Mouse (Mus musculus) embryonic facial prominence, embryonic 11.5 days (tissue): Measurements from ENCODE around the gene Npw. TPM values are rescaled to one million over a fixed set of nuclear protein-coding genes. Genes with fewer than 3 reads are reported as not detected.

Experiments used
- ATAC-seq: fragments of 200-750 bp; cut with Nextera tagmentation; replicated peaks from 2 replicates; pipeline ENCODE4 v1.8.0; 2017; ENCODE audit warnings: low read depth; ENCODE audit not compliant: insufficient number of reproducible peaks, low FRiP score, low TSS enrichment
- DNase-seq: peaks from one replicate; pipeline ENCODE4 v3.0.0-alpha.2; 2015; ENCODE audit warnings: low spot score
- H3K27ac ChIP-seq: fragments of 300-500 bp; sonication (generic); replicated peaks from 2 replicates; pipeline ENCODE4 v1.5.1; 2014; ENCODE audit warnings: mild to moderate bottlenecking, low read depth, low read length, control low read depth
- H3K27me3 ChIP-seq: fragments of 300-500 bp; sonication (generic); 2 replicates; pipeline ENCODE4 v1.6.1; 2014; ENCODE audit warnings: mild to moderate bottlenecking, low read length, moderate library complexity, mixed read lengths; ENCODE audit not compliant: control insufficient read depth, insufficient read depth
- H3K36me3 ChIP-seq: fragments of 300-500 bp; sonication (generic); replicated peaks from 2 replicates; pipeline ENCODE4 v1.6.1; 2014; ENCODE audit warnings: low read depth, mild to moderate bottlenecking, low read length, moderate library complexity, mixed read lengths; ENCODE audit not compliant: control insufficient read depth, insufficient read depth
- H3K4me1 ChIP-seq: fragments of 300-500 bp; sonication (generic); 2 replicates; pipeline ENCODE4 v1.6.1; 2014; ENCODE audit warnings: low read length, mixed read lengths; ENCODE audit not compliant: control insufficient read depth, insufficient read depth
- H3K4me2 ChIP-seq: fragments of 300-500 bp; sonication (generic); 2 replicates; pipeline ENCODE4 v1.6.1; 2014; ENCODE audit warnings: low read depth, mild to moderate bottlenecking, control low read depth, low read length, moderate library complexity
- H3K4me3 ChIP-seq: fragments of 300-500 bp; sonication (generic); 2 replicates; pipeline ENCODE4 v1.5.1; 2014; ENCODE audit warnings: low read depth, low read length, control low read depth
- H3K9ac ChIP-seq: fragments of 300-500 bp; sonication (generic); replicated peaks from 2 replicates; pipeline ENCODE4 v1.6.1; 2014; ENCODE audit warnings: mild to moderate bottlenecking, control low read depth, low read length
- H3K9me3 ChIP-seq: fragments of 300-500 bp; sonication (generic); replicated peaks from 2 replicates; pipeline ENCODE4 v1.6.1; 2016; ENCODE audit warnings: mild to moderate bottlenecking, low read length, inconsistent platforms, mixed read lengths; ENCODE audit not compliant: control insufficient read depth
- WGBS: fragments of 180-500 bp; shearing (Covaris S2); extraction: QIAGEN DNeasy Blood & Tissue Kit; methylation state at CpG from one replicate; pipeline ENCODE4 v1.1.7; 2014; 5-methylcytosine and 5-hydroxymethylcytosine counted together
- polyA plus RNA-seq: library from polyadenylated mRNA; unstranded; fragments of >200 nt; fragmentation: Nextera tagmentation; extraction: Ambion mirVana; gene quantifications from 2 replicates; pipeline ENCODE4 v1.2.1, GENCODE M21; 2014

Gene Npw
- polyA plus RNA-seq, 1 experiment from 2014 or later = 0.48 TPM

DNA sequence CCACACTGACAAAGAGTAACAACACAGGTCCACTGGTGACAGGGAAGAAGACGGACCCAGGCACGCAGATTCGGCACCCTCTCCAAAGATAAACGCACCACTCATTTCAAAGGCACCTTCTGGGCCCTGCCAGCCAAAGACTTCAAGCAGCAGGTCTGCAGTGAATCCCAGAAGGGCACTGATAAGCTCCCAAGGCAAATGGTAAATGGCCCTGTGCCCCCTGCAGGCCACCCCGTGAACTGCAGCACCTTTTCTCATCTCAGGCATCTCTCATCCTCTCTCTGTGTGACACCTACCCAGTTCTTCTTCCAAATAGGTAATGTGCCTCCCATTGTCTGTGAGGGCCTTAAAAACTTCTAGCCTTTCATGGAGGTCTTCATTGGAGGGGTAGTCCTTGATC lies 29.6 kb downstream of the Npw start:
- no peak overlapping the region for H3K27ac ChIP-seq
- no peaks in the 10 kb centered on the region for H3K9me3 ChIP-seq
- no peak overlapping the region for H3K9ac ChIP-seq
- no peak overlapping the region for H3K4me2 ChIP-seq
- WGBS = 51% methylated on average over 5 of the region's 5 CpGs
- no peak overlapping the region for H3K4me3 ChIP-seq
- H3K27me3 ChIP-seq = no peaks in the 10 kb centered on the region
- DNase-seq = peak; percentile 78
- ATAC-seq = no peak
- peaks cover 13% of the 10 kb centered on the region for H3K36me3 ChIP-seq
- peaks cover 6% of the 10 kb centered on the region; the same call in 1 of the 2 replicates for H3K4me1 ChIP-seq

DNA sequence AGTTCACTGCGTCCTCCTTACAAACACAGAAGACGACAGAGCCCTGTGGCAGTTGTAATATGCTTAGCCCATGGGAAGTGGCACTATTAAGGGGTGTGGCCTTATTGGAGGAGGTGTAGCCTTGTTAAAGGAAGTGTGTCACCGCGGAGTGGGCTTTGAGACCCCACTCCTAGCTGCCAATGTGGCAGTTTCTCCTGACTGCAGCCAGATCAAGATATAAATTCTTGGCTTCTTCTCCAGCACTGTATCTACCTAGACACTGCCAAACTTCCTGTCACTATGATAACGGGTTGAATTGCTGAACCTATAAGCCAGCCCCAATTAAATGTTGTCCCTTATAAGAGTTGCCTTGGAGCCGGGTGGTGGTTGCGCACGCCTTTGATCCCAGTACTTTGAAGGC lies 32.8 kb downstream of the Npw start:
- ATAC-seq = no peak
- DNase-seq = no peak
- H3K4me2 ChIP-seq = no peak overlapping the region
- no peak overlapping the region for H3K4me3 ChIP-seq
- WGBS = 97% methylated on average over 8 of the region's 8 CpGs
- H3K36me3 ChIP-seq = peaks cover 19% of the 10 kb centered on the region
- no peaks in the 10 kb centered on the region for H3K4me1 ChIP-seq
- no peaks in the 10 kb centered on the region for H3K9me3 ChIP-seq
- no peak overlapping the region for H3K27ac ChIP-seq
- H3K27me3 ChIP-seq = no peaks in the 10 kb centered on the region
- no peak overlapping the region for H3K9ac ChIP-seq

DNA sequence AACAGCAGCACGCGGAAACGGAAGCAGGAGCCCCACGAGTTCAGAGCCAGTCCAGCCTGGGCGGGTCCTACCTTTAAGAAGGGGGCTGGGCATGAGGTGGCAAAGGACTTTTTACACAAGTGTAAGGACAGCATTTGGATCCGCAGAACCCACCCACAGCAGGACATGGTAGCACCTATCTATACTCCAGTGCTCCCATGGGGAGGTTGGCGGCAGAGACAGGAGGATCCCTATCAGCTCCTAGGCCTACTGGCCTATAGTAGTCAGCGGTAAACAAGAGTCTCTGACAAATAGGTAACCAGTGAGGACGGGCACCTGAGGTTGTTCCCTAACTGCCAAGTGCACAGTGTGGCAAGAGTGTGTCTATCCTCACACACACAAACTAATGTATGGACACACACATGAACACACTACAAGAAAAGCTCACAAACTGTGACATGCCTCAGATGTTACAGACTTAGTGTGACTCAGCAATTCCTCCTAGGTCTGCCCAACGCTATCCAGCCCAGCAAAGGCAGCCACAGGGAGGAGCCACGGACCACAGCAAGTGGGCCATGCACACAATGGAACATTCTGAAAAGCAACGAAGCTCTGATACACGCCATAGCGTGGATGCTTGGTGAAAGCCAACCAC lies 40.6 kb downstream of the Npw start:
- no peaks in the 10 kb centered on the region for H3K9me3 ChIP-seq
- WGBS = 84% methylated on average over 14 of the region's 14 CpGs
- ATAC-seq (no peak), DNase-seq (no peak)
- no peak overlapping the region for H3K9ac ChIP-seq
- no peak overlapping the region for H3K4me3 ChIP-seq
- H3K27ac ChIP-seq = no peak overlapping the region
- H3K27me3 ChIP-seq = no peaks in the 10 kb centered on the region
- H3K4me2 ChIP-seq = no peak overlapping the region
- peaks cover 17% of the 10 kb centered on the region for H3K36me3 ChIP-seq
- H3K4me1 ChIP-seq = no peaks in the 10 kb centered on the region

DNA sequence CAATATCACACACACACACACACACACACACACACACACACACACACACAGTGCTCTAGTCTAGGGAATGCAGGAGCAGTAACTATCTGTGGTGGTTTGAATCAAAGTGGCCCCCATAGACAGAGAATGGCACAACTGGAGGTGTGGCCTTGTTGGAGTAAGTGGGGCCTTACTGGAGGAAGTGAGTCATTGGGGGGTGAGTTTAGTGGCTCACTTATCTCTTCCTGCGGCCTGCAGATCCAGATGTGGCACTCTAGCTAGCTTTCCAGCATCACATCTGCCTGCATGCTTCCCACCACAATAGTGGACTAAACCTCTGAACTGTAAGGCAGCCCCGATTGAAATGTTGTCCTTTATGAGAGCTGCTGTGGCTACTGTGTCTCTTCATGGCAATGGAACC lies 47.5 kb downstream of the Npw start:
- no peaks in the 10 kb centered on the region for H3K4me1 ChIP-seq
- H3K27ac ChIP-seq = no peak overlapping the region
- H3K27me3 ChIP-seq = no peaks in the 10 kb centered on the region
- peaks cover 13% of the 10 kb centered on the region for H3K36me3 ChIP-seq
- ATAC-seq = no peak
- 93% methylated on average over 2 of the region's 2 CpGs for WGBS
- no peak overlapping the region for H3K4me2 ChIP-seq
- no peak for DNase-seq
- no peaks in the 10 kb centered on the region for H3K9me3 ChIP-seq
- no peak overlapping the region for H3K4me3 ChIP-seq
- no peak overlapping the region for H3K9ac ChIP-seq

DNA sequence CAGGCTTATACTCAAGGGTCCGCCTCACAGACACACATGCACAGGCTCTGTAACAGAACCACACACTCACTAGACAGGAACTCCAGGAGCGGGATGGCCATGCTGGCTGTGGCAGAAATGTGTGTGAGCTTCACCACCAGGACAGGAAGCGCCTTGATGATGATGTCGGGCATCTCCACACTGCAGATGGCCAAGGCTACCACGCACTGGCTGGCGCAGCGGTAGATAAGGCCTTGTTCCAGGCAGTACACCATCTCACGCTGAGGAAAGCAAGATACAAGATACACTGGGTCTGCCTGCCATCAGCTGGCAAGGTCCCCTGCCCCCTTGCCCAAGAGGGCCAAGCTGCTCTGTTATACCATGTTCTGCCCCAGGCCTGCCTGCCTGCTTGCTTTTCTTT lies 49.4 kb downstream of the Npw start:
- ATAC-seq (no peak), DNase-seq (no peak)
- Histone ChIP-seq H3K9ac (no peak overlapping the region), H3K4me1 (no peaks in the 10 kb centered on the region), H3K36me3 (peaks cover 8% of the 10 kb centered on the region), H3K27me3 (no peaks in the 10 kb centered on the region), H3K4me2 (no peak overlapping the region), H3K27ac (no peak overlapping the region), H3K4me3 (no peak overlapping the region), H3K9me3 (no peaks in the 10 kb centered on the region)
- 94% methylated on average over 8 of the region's 8 CpGs for WGBS

DNA sequence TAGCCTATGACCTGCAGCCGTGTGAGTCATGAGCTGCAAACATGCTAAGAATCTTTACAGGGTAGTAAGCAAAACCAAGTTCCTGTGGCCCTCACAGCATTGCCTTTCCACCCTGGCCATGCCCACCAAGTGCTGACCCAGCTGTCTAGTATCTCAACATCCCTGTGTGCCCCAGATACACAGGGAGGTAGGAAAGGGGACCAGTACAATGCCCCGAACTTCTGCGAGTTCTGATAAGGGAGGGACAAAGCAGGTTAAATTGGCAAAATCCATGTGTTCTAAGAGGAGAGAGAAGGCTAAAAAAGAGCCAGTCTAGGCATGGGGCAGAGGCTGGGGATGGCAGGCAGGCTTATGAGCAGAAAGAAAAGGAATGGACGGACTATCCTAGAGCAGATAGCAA lies 49.9 kb downstream of the Npw start:
- H3K36me3 ChIP-seq = peaks cover 6% of the 10 kb centered on the region
- H3K9me3 ChIP-seq = no peaks in the 10 kb centered on the region
- H3K27ac ChIP-seq = no peak overlapping the region
- no peaks in the 10 kb centered on the region for H3K27me3 ChIP-seq
- no peak overlapping the region for H3K9ac ChIP-seq
- WGBS = 84% methylated on average over 4 of the region's 4 CpGs
- H3K4me1 ChIP-seq = no peaks in the 10 kb centered on the region
- no peak overlapping the region for H3K4me2 ChIP-seq
- ATAC-seq (no peak), DNase-seq (no peak)
- H3K4me3 ChIP-seq = no peak overlapping the region

Other genes with a start within 250 kb of the Npw start
- 349 and 363 TPM in 2 replicates for gene Rnps1, start 243.9 kb downstream of the Npw start, polyA plus RNA-seq
- 74.6 and 77.2 TPM in 2 replicates for gene Eci1, start 231.8 kb downstream of the Npw start, polyA plus RNA-seq
- gene Dnase1l2, start 215.4 kb downstream of the Npw start, polyA plus RNA-seq = 1.1 TPM in 2 replicates
- gene E4f1, start 188.1 kb downstream of the Npw start, polyA plus RNA-seq = 10.3 and 11.1 TPM in 2 replicates
- gene Pgp, start 188.1 kb downstream of the Npw start, polyA plus RNA-seq = 53.7 and 54.9 TPM in 2 replicates
- gene Bricd5, start 184.6 kb downstream of the Npw start, polyA plus RNA-seq = 0.42 TPM in 1 of 2 replicates, not detected in the other
- gene Mlst8, start 179.4 kb downstream of the Npw start, polyA plus RNA-seq = 30.3 and 32.0 TPM in 2 replicates
- 2.6 and 2.8 TPM in 2 replicates for gene Caskin1, start 169.9 kb downstream of the Npw start, polyA plus RNA-seq
- gene Traf7, start 130.5 kb downstream of the Npw start, polyA plus RNA-seq = 86.1 and 88.2 TPM in 2 replicates
- gene Rab26, start 124.2 kb downstream of the Npw start, polyA plus RNA-seq = 1.4 and 1.8 TPM in 2 replicates
- gene Pkd1, start 108.6 kb downstream of the Npw start, polyA plus RNA-seq = 9.6 and 16.6 TPM in 2 replicates
- 46.2 and 56.4 TPM in 2 replicates for gene Tsc2, start 25.8 kb downstream of the Npw start, polyA plus RNA-seq
- gene Nthl1, start 25.8 kb downstream of the Npw start, polyA plus RNA-seq = 18.6 and 22.9 TPM in 2 replicates
- gene Slc9a3r2, start 8.1 kb downstream of the Npw start, polyA plus RNA-seq = 48.3 and 50.2 TPM in 2 replicates
- 24.1 and 26.6 TPM in 2 replicates for gene Zfp598, start 11.2 kb upstream of the Npw start, polyA plus RNA-seq
- gene Syngr3, start 31.5 kb upstream of the Npw start, polyA plus RNA-seq = 6.2 and 6.6 TPM in 2 replicates
- 46.8 and 52.4 TPM in 2 replicates for gene Gfer, start 37.7 kb upstream of the Npw start, polyA plus RNA-seq
- gene Noxo1, start 37.8 kb upstream of the Npw start, polyA plus RNA-seq = 1.1 and 2.7 TPM in 2 replicates
- 96.3 and 102 TPM in 2 replicates for gene Tbl3, start 49.2 kb upstream of the Npw start, polyA plus RNA-seq
- gene Rnf151, start 59.6 kb upstream of the Npw start, polyA plus RNA-seq = 0.18 and 0.24 TPM in 2 replicates
- gene Rps2, start 59.7 kb upstream of the Npw start, polyA plus RNA-seq = 1,371 and 1,480 TPM in 2 replicates
- gene Ndufb10, start 66.0 kb upstream of the Npw start, polyA plus RNA-seq = 191 and 217 TPM in 2 replicates
- not detected in 2 replicates for gene Rpl3l, start 69.4 kb upstream of the Npw start, polyA plus RNA-seq
- 23.6 and 24.3 TPM in 2 replicates for gene Msrb1, start 78.2 kb upstream of the Npw start, polyA plus RNA-seq
- gene Hs3st6, start 94.5 kb upstream of the Npw start, polyA plus RNA-seq = 4.3 and 4.7 TPM in 2 replicates
- not detected in 2 replicates for gene Meiob, start 145.8 kb upstream of the Npw start, polyA plus RNA-seq
- 23.2 and 24.1 TPM in 2 replicates for gene Hagh, start 181.7 kb upstream of the Npw start, polyA plus RNA-seq
- 21.7 and 23.0 TPM in 2 replicates for gene Fahd1, start 191.9 kb upstream of the Npw start, polyA plus RNA-seq
- gene Igfals, start 207.5 kb upstream of the Npw start, polyA plus RNA-seq = 0.14 TPM in 2 replicates
- 61.0 and 63.9 TPM in 2 replicates for gene Nubp2, start 227.9 kb upstream of the Npw start, polyA plus RNA-seq
- 34.8 and 39.8 TPM in 2 replicates for gene Spsb3, start 228.2 kb upstream of the Npw start, polyA plus RNA-seq
- gene Eme2, start 236.6 kb upstream of the Npw start, polyA plus RNA-seq = 15.9 and 18.2 TPM in 2 replicates
- gene Mrps34, start 236.7 kb upstream of the Npw start, polyA plus RNA-seq = 68.6 and 84.7 TPM in 2 replicates
- gene Nme3, start 238.0 kb upstream of the Npw start, polyA plus RNA-seq = 49.4 and 52.8 TPM in 2 replicates